Mouse (Mus musculus) kidney, postnatal 0 days (tissue): ENCODE results near the gene Bbs9. TPM values are rescaled to one million over a fixed set of nuclear protein-coding genes. Genes with fewer than 3 reads are reported as not detected.

Experiments
- ATAC-seq: fragments of 200-750 bp; cut with Nextera tagmentation; replicated peaks from 2 replicates; pipeline ENCODE4 v1.8.0; 2017; ENCODE audit warnings: low read depth, moderate number of reproducible peaks, moderate TSS enrichment, moderate library complexity; ENCODE audit not compliant: low FRiP score
- DNase-seq: peaks from one replicate; pipeline ENCODE4 v3.0.0-alpha.2; 2016; ENCODE audit warnings: low spot score
- H3K27ac ChIP-seq: fragments of 300-500 bp; sonication (generic); 2 replicates; pipeline ENCODE4 v1.5.1; 2014; ENCODE audit warnings: mild to moderate bottlenecking
- H3K27me3 ChIP-seq: fragments of 300-500 bp; sonication (generic); 2 replicates; pipeline ENCODE4 v1.6.1; 2014; ENCODE audit warnings: low read length, mixed read lengths; ENCODE audit not compliant: insufficient read depth
- H3K36me3 ChIP-seq: fragments of 300-500 bp; sonication (generic); 2 replicates; pipeline ENCODE4 v1.6.1; 2014; ENCODE audit warnings: low read length, mixed read lengths; ENCODE audit not compliant: insufficient read depth
- H3K4me1 ChIP-seq: fragments of 300-500 bp; sonication (generic); replicated peaks from 2 replicates; pipeline ENCODE4 v1.6.1; 2014; ENCODE audit warnings: antibody characterized with exemption, low read length, mixed read lengths; ENCODE audit not compliant: insufficient read depth
- H3K4me2 ChIP-seq: fragments of 300-500 bp; sonication (generic); 2 replicates; pipeline ENCODE4 v1.6.1; 2014; ENCODE audit warnings: mild to moderate bottlenecking, low read length, moderate library complexity, mixed read lengths
- H3K4me3 ChIP-seq: fragments of 300-500 bp; sonication (generic); replicated peaks from 2 replicates; pipeline ENCODE4 v1.5.1; 2014; ENCODE audit warnings: low read depth, low read length
- H3K9ac ChIP-seq: fragments of 300-500 bp; sonication (generic); 2 replicates; pipeline ENCODE4 v1.6.1; 2014; ENCODE audit warnings: low read depth, low read length
- H3K9me3 ChIP-seq: fragments of 300-500 bp; sonication (generic); replicated peaks from 2 replicates; pipeline ENCODE4 v1.6.1; 2016; ENCODE audit warnings: low read length, inconsistent platforms, mixed read lengths
- CTCF ChIP-seq: IDR thresholded peaks from 2 replicates; pipeline ENCODE4 v1.5.1; 2016; ENCODE audit warnings: antibody characterized with exemption, low read depth, mild to moderate bottlenecking, moderate library complexity
- WGBS: fragments of 180-500 bp; shearing (Covaris S2); extraction: QIAGEN DNeasy Blood & Tissue Kit; methylation state at CpG from one replicate; pipeline ENCODE4 v1.1.7; 2014; 5-methylcytosine and 5-hydroxymethylcytosine counted together
- polyA plus RNA-seq: library from polyadenylated mRNA; unstranded; fragments of >200 nt; fragmentation: Nextera tagmentation; extraction: Ambion mirVana; gene quantifications from 2 replicates; pipeline ENCODE4 v1.2.1, GENCODE M21; 2015

Bbs9 gene
- polyA plus RNA-seq, 1 experiment from 2014 or later = 10.1 TPM

DNA sequence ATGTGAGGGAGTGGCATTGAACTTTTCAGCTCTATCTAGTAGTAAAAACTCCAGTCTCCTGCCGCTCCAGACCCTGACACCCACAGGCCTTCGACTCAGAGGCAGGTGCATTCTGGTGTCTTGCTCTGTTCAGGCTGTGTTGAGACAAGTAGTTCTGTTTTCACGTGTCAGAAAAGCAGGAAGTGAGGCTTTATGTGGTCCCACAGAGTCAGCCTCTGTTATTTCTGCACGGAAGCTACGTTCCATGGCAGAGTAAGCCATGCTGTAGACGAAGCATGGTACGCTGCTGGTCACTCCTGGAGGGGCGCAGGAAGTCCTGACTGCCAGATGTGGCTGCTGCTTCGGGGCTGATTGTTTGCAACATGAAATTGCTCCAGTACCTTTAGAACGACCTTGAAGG is 174.1 kb downstream of the Bbs9 start:
- no peaks in the 10 kb centered on the region for H3K36me3 ChIP-seq
- H3K27ac ChIP-seq = no peak overlapping the region
- no peak for ATAC-seq
- WGBS = 79% methylated on average over 10 of the region's 10 CpGs
- no peak for DNase-seq
- no peaks in the 10 kb centered on the region for H3K27me3 ChIP-seq
- no peaks in the 10 kb centered on the region for H3K4me1 ChIP-seq
- no peak overlapping the region for H3K4me3 ChIP-seq
- TF ChIP-seq CTCF = no peak
- no peak overlapping the region for H3K4me2 ChIP-seq
- no peaks in the 10 kb centered on the region for H3K9me3 ChIP-seq
- H3K9ac ChIP-seq = no peak overlapping the region

DNA sequence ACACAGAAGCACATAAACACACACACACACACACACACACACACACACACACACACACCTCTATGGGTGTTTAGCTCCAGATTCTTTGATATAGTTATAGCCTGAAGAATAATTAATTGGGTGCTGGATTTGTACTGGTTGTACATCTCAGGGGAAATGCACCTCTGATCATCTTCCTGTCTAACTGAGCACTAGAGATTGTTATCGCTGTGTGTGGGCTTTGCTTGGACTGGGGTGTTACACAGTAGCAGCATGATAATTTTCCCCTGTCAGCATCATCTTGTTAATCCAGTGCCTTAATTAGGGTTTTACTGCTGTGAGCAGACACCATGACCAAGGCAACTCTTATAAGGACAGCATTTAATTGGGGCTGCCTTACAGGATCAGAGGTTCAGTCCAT is 175.3 kb downstream of the Bbs9 start:
- DNase-seq = no peak
- ATAC-seq = no peak
- WGBS = 93% methylated on average over 1 of the region's 1 CpGs
- Histone ChIP-seq H3K4me1 (no peaks in the 10 kb centered on the region), H3K9me3 (no peaks in the 10 kb centered on the region), H3K9ac (no peak overlapping the region), H3K4me3 (no peak overlapping the region), H3K27me3 (no peaks in the 10 kb centered on the region), H3K27ac (no peak overlapping the region), H3K36me3 (no peaks in the 10 kb centered on the region), H3K4me2 (no peak overlapping the region)
- TF ChIP-seq CTCF = no peak

DNA sequence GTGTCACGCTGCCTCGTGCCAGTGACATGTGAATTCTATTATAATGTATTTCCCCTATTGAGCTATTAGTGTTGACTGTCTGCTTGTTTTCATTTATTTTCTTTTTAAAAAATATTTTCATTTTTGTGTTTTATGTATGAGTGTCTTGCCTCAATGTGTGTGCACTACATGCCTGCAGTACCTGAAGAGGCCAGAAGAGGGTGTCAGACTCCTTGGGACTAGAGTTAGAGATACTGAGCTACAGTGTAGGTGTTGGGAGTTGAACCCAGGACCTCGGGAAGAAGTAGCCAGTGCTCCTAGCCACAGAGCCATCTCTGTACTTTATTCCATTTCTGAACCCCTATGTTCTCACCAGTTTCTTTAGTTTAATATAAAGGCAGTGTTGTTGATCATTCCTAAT is 176.1 kb downstream of the Bbs9 start:
- Histone ChIP-seq H3K27me3 (no peaks in the 10 kb centered on the region), H3K36me3 (no peaks in the 10 kb centered on the region), H3K4me2 (no peak overlapping the region), H3K4me1 (no peaks in the 10 kb centered on the region), H3K9ac (no peak overlapping the region), H3K27ac (no peak overlapping the region), H3K4me3 (no peak overlapping the region), H3K9me3 (no peaks in the 10 kb centered on the region)
- 93% methylated on average over 3 of the region's 3 CpGs for WGBS
- no peak for DNase-seq
- no peak for ATAC-seq
- TF ChIP-seq CTCF = peak; percentile 11; the same call in 1 of the 2 replicates

GRCm38 (mm10) chr9:22654726-22655393 is 179.3 kb downstream of the Bbs9 start:
- TF ChIP-seq CTCF = no peak
- 55% methylated on average over 11 of the region's 11 CpGs for WGBS

DNA sequence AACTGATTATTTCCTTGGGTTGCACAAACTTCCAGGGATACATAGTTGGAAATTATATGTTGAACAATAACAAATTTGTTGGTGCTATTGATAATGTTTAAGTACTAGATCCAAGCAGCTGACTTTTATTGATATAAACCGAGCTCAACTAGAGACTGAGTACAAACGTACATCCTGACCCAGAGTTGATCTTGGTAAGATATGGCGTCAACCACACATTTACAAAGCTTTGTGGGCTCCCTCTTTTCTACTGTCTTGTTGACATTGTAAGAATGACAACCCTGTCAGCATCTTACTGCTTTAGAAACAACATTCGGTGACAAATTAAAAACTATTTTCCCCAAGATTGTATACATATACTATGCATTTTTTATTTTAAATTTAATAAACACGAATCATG is 181.7 kb downstream of the Bbs9 start:
- H3K27me3 ChIP-seq = no peaks in the 10 kb centered on the region
- no peak for TF ChIP-seq CTCF
- H3K27ac ChIP-seq = no peak overlapping the region
- H3K4me2 ChIP-seq = no peak overlapping the region
- H3K4me3 ChIP-seq = no peak overlapping the region
- no peaks in the 10 kb centered on the region for H3K36me3 ChIP-seq
- no peak for ATAC-seq
- H3K9me3 ChIP-seq = no peaks in the 10 kb centered on the region
- 87% methylated on average over 5 of the region's 5 CpGs for WGBS
- no peak overlapping the region for H3K9ac ChIP-seq
- no peaks in the 10 kb centered on the region for H3K4me1 ChIP-seq
- no peak for DNase-seq

More at GRCm38 (mm10) chr9:22654726-22655393, 179.3 kb downstream of the Bbs9 start:
- Histone ChIP-seq H3K27ac (no peak overlapping the region), H3K4me3 (no peak overlapping the region), H3K4me1 (no peaks in the 10 kb centered on the region), H3K36me3 (no peaks in the 10 kb centered on the region), H3K4me2 (no peak overlapping the region), H3K9me3 (no peaks in the 10 kb centered on the region), H3K27me3 (no peaks in the 10 kb centered on the region), H3K9ac (no peak overlapping the region)
- DNase-seq = no peak
- ATAC-seq = no peak

GRCm38 (mm10) chr9:22665155-22665554 is 189.6 kb downstream of the Bbs9 start:
- 86% methylated on average over 8 of the region's 8 CpGs for WGBS

GRCm38 (mm10) chr9:22672937-22673336 is 197.4 kb downstream of the Bbs9 start:
- no peaks in the 10 kb centered on the region for H3K4me1 ChIP-seq

More at GRCm38 (mm10) chr9:22665155-22665554, 189.6 kb downstream of the Bbs9 start:
- Histone ChIP-seq H3K4me2 (no peak overlapping the region), H3K36me3 (no peaks in the 10 kb centered on the region), H3K4me1 (no peaks in the 10 kb centered on the region), H3K27me3 (no peaks in the 10 kb centered on the region), H3K9me3 (no peaks in the 10 kb centered on the region), H3K27ac (no peak overlapping the region), H3K4me3 (no peak overlapping the region), H3K9ac (no peak overlapping the region)
- no peak for TF ChIP-seq CTCF
- DNase-seq (no peak), ATAC-seq (no peak)

More at GRCm38 (mm10) chr9:22672937-22673336, 197.4 kb downstream of the Bbs9 start:
- Histone ChIP-seq H3K9ac (no peak overlapping the region), H3K4me3 (no peak overlapping the region), H3K27me3 (no peaks in the 10 kb centered on the region), H3K36me3 (no peaks in the 10 kb centered on the region), H3K4me2 (no peak overlapping the region), H3K27ac (no peak overlapping the region), H3K9me3 (no peaks in the 10 kb centered on the region)
- ATAC-seq = no peak
- DNase-seq = no peak
- 84% methylated on average over 2 of the region's 2 CpGs for WGBS
- no peak for TF ChIP-seq CTCF
